Mouse (Mus musculus) CH12.LX (cell line): ENCODE measurements at regions not wholly inside any gene's neighbourhood (a gene's known extent, or its start where the extent isn't known, plus 50 kb on each side); places are given as distances from the start of the nearest gene placed in this dataset.

Experiments
- CHD1 ChIP-seq: IDR thresholded peaks from 2 replicates; pipeline ENCODE4 v1.6.1; 2012; ENCODE audit warnings: low read depth, low read length, improper control_type of control experiment, inconsistent platforms
- CTCF ChIP-seq, 2 experiments: IDR thresholded peaks in 1 of 2; conservative IDR thresholded peaks in 1 of 2; 2 replicates each; pipeline ENCODE4 v1.5.1; 2011 to 2012; ENCODE audit warnings: low read depth in 2 of 2, low read length in 2 of 2, improper control_type of control experiment in 1 of 2, inconsistent platforms in 1 of 2, mild to moderate bottlenecking in 1 of 2, moderate library complexity in 1 of 2
- ELF1 ChIP-seq: IDR thresholded peaks from 2 replicates; pipeline ENCODE4 v1.6.1; 2014; ENCODE audit warnings: low read depth, mild to moderate bottlenecking, inconsistent platforms, low read length, improper control_type of control experiment
- GABPA ChIP-seq: IDR thresholded peaks from 2 replicates; pipeline ENCODE4 v1.6.1; 2012; ENCODE audit warnings: low read depth, low read length, improper control_type of control experiment, inconsistent platforms; ENCODE audit not compliant: insufficient replicate concordance
- JUND ChIP-seq: conservative IDR thresholded peaks from 2 replicates; pipeline ENCODE4 v1.6.1; 2011; ENCODE audit warnings: low read depth, low read length, improper control_type of control experiment
- MAX ChIP-seq: IDR thresholded peaks from 2 replicates; pipeline ENCODE4 v1.6.1; 2011; ENCODE audit warnings: low read length, improper control_type of control experiment
- SMC3 ChIP-seq: IDR thresholded peaks from 2 replicates; pipeline ENCODE4 v1.6.1; 2011; ENCODE audit warnings: low read depth, low read length, improper control_type of control experiment
- TBP ChIP-seq: conservative IDR thresholded peaks from 2 replicates; pipeline ENCODE4 v1.6.1; 2011; ENCODE audit warnings: low read depth, low read length, improper control_type of control experiment
- ZMIZ1 ChIP-seq: IDR thresholded peaks from 2 replicates; pipeline ENCODE4 v1.6.1; 2012; ENCODE audit warnings: low read depth, mild to moderate bottlenecking, inconsistent platforms, low read length, improper control_type of control experiment

DNA sequence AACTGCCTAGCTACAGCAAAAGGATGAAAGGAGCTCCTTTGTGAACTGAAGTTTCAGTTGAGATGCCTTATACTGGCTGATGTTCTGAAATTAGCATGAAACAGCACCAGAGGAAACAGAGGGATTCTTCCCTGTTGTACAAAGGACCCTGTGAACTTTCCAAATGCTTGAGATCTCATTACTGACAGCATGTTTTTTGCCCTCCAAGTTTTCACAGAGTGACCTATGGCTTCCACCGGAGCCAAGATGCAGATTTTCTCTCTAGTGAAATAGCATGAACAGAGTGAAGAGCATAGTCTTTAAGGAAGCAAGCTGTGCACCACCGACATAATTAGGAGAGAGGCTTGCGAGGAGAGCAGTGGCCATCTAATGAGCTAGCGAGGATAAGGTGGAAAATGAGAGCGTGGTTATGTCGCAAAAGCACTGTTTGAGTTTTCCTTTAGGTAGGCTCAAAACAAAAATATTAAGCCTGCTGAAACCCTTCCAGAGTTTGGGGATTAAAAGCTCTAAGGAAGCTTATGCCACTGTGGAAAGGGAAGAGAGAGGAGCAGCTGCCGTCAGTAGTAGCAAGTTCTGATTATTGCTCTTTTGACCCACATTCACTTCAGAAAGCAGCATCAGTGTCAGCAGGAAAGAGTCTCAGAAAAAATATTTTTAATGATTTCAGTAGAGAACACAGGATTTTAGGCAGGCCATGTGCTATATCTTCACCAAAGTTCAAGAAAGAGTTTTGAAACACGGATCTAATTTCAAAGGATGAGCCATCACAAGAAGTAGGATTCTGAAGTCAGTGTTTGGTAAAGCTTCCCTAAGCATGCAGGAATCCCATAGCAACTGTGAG, 374.7 kb upstream of the Defb41 start:
- TF ChIP-seq CTCF (conservative IDR thresholded peaks at IDR 0.05 in 1 of 2, IDR thresholded peaks at IDR 0.05 in 1 of 2; ENCODE audit: low read depth in 2 of 2, low read length in 2 of 2) (no peak), ZMIZ1 (no peak), CHD1 (no peak), ELF1 (no peak), JUND (no peak), GABPA (no peak), TBP (no peak), SMC3 (no peak), MAX (no peak)
